Mouse (Mus musculus): Measurements from ENCODE around the gene Igfbp7.

- TF ChIP-seq POLR2A (IDR thresholded peaks at IDR 0.05; ENCODE audit: insufficient read depth, low read length) (no peak), CTCF (IDR thresholded peaks at IDR 0.05; ENCODE audit: low read depth, low read length) (no peak), EP300 (IDR thresholded peaks at IDR 0.05; ENCODE audit: insufficient read depth, low read depth, low read length) (no peak)
Measured at GRCm38 (mm10) chr5:77299486-77299885, 108.4 kb downstream of the Igfbp7 start.

Data from ES-Bruce4 (cell line).